Mouse (Mus musculus) G1E-ER4 (cell line): ENCODE measurements around the gene Pid1. TPM values are rescaled to one million over a fixed set of nuclear protein-coding genes. Genes with fewer than 3 reads are reported as not detected.

Experiments used
- GATA1 ChIP-seq: IDR thresholded peaks from one replicate; pipeline ENCODE4 v1.8.0; 2012; ENCODE audit warnings: low read length, inconsistent platforms
- polyA plus RNA-seq: library from polyadenylated mRNA; stranded (reverse); fragments of >175 nt; gene quantifications from 2 replicates; pipeline ENCODE4 v1.2.3, GENCODE M21; 2012

Gene Pid1
- polyA plus RNA-seq, 1 experiment = not detected

DNA sequence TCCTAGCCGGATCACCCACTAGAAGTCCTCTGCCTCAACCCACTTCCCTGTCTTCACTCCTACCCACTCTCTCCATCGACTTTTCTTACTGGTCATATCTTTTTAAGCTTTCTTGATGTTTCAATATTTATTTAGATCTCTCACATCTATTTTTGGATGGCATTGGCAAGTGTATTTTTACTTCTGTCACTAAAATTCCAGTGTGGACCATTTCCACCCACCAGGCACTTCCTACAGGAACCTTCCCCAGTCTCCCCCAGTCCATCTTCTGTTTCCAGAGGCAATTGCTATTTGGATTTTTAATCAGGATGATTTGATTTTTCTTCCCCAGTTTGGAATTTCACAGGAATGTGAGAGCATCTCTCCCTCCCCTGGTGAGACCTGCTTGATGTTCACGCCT is 2.6 kb upstream of the Pid1 start:
- TF ChIP-seq GATA1 = no peak

DNA sequence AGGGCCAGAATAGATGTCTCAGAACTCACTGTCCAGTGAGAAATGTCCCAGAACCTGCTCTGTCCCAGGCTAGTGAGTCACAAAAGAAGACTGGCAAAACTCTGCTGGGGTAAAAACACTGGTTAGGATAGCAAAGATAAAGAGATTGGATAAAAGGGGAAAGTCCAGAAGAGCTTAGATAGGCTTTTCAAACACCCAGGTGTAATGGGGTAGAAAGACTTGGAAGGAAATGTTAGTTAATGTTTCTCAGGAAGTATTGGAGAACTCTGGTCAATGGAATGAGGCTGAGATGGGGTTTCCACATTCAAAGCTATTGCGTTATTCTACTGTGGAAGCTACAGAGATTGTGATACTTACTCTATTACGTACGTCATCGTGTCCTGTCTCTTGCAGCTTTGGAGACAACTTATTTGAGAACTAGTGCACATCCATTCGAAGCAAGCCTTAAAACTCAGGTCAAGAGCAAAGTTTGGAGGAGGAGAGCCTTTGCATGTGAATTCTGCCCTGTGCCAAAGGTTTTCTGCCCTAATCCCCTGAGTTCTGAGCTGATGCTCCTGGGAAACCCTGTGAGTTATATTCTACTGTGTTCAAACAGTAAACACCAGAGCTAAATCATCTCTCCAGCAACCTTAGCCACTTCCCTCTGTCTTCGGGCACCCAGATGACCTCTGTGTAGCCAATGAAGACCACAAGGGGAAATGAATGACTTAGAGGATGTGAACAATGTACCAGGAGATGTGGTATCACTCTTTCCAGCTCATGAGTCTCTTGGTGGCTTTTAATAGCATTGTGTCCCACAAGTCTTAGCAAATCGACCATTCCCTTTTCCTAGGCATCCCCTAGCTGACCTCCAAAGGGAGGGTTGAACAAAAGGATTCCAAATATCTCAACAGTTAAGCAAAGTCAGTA is 1.0 kb downstream of the Pid1 start:
- no peak for TF ChIP-seq GATA1

DNA sequence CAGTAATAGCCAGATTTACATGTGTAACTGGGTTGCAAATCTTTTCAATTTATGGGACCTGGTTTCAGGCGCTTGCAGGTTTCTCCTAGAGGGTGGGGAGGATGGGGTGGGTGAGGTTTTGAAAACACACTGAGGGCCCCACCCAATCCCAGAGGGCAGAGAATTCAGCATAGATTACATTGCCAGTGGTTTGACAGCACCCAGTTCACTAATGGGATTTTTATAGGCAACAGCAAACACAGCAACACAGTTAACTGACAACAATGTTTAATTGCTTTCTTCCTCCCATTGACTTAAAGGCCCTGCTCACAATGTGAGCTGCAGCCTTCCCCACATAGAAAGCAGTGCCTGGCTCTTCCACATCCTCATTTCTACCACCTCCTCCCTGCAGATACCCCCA is 1.8 kb downstream of the Pid1 start:
- TF ChIP-seq GATA1 = no peak

DNA sequence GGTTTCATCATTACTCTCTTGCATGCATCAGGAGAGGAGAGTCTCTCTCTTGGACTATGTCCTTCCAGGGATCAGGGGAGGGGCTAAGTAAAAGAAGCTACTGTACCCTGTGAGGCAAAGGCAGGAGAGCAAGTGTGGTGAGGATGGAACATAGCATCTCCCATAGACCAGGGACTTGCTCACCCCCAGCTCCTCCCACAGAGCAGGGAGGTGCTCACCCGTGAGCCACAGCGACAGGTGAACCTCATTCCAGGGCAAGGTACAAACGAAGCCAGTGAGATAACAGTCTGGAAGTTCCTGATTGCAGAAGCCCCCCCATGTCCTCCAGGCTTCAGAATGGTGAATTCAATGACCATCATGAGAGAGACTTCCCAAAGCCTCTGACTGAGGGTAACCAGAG is 2.6 kb downstream of the Pid1 start:
- no peak for TF ChIP-seq GATA1

DNA sequence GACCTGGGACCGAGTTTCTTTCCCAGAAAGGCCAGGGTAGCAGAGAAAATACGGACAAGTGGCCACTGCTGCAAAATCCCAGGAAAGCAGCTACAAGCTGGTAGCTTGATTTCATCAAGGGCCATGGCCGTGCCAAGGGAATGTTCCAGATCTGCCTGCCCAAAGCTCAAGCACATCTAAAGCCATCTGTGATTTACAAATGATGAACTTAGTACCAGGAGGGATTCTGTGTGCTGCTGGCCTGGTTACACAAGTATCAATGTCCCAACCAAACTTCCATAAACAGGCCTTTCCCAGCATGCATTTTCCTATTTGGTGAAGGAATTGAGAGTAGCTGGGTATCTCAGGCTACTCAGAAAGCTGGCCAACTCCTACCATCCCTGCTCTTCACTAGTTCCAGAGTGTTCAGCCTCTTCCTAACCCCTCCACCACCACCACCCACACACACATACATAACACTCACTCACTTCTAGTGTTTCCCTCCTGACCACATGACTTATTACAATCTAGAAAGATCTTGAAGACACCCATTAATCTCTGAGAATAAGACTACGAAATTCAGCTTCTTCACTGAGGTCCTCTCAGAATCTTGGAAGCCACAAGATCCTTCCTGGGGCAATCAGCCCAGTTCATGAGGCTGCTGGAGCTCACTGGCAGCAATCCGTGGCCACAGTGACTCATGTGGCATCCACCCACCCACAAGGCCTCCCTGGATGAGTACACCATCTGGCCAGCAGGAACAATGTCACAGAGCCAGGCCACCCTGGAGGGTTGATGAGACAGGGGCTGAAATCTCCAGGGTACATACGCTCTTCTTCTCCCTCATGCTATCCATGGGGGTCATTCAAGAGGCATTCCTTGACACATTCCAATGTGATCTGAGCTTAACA is 4.1 kb downstream of the Pid1 start:
- TF ChIP-seq GATA1 = no peak

DNA sequence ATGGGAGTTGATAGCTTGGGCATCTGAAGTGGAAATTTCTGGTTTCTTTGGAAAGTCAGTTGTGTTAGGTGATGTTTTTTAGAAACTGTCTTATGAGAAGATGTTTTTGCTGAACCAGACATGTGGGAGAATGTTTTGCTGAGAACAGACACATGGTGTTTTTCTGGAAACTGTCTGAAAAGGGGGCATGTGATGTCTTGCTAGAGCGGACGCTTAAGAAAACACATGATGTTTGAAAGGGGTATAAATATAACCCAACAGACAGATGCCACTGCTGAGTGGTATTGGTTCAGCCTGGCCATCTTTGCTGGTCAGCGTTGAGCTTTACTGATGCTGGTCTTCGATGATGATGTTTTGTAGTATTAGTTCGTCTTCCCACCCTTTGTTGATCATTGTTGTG is 6.8 kb downstream of the Pid1 start:
- TF ChIP-seq GATA1 = no peak

DNA sequence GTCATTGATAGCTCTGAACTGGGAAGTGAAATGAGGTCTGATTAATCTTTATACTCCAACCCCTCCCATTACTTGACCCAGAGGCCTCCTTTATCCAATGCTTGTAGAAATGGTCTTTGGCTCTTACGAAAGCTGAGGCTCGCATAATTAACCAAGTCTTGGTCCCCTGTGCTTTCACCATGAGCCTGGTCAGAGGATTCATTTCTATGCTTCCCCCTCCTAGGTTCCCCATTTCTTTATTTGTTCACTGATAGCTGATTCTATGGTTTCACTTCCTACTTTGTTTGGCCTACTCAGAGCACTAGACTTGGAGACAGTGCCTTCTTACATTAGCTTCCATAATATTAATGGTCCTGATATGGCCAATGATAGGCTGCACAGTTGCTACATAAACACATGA is 13.7 kb downstream of the Pid1 start:
- no peak for TF ChIP-seq GATA1

DNA sequence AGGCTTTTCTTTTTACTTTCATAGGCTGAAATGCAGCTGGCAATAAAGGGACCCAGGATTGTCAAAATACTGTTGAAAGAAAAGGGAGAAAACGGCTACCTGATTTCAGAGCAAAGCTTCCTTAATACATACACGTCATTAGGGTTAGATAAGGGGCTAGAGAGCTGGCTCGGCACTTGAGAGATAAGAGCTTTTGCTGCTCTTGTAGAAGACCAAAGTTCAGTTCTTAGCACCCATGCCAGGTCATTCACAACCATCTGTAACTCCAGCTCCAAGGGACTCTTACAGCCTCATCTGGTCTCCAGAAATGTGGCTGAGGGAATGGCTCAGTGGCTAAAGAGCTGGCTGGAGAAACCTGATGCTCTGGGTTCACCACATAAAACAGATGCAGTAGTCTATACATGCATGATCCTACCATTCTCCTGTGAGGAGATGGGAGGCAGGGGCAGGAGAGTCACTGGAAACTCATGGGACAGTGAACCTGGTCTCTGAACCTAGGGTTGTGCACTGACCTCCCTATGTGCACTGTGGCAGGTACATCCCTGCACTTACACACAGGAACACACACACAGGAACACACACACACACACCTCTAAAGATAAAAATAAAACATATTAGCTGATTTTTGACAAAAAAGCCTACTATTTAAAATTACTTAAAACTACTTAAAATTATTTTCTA is 16.0 kb downstream of the Pid1 start:
- no peak for TF ChIP-seq GATA1

DNA sequence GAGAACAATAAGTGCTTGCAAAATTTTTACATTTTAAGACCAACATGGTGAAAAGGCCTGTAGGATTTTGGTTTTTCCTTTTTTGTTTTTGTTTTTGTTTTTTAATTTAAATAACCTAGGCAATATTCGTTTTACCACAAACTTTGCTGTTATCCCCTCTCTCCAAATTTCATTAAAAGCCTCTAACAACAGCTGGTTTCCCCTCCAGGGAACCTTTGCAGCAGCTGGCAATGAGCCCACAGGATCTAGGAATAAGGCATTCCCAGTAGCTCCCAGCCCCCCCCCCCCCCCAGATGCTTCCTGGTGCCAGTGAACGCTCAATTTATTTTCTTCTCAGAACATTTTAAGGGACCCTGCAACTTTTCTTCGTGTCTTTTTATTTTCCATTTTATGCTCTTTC is 38.7 kb downstream of the Pid1 start:
- TF ChIP-seq GATA1 = no peak

DNA sequence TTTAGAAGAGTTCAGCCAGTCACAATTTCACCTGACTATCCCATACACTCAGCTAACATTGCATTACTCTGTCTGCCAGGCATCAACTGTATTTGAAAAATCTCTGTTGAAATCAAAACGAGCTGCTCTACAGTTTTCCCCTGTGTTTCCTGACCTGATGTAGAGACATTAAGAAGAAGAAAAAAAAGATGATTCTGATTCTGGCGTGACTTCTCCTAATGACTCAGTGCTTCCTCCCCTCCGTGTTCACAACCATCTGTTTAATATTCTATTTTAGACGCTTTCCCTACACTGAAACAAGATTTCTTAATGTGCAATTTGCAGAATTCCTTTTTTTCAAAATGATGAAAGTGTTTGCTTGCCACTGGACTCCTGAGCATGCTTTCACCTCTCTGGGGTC is 42.7 kb downstream of the Pid1 start:
- TF ChIP-seq GATA1 = no peak

DNA sequence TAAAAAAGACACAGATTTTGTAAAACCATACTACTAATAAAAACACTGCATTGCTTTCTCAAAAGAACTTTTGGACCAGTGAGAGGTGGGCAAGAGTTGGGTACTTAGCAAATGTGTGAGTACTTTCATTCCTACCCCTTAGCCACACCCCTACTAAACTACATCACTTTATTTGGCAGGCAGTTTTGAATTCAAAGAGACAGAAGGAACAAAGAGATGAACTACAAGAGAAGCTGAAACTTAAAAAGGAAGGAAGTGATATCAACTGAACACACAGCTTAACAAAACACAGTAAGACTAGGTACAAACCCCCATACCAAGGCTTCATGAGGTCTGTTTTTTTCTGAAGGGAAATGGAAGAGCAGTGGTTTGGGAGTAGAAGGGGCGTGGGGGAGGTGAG is 45.4 kb downstream of the Pid1 start:
- TF ChIP-seq GATA1 = no peak

DNA sequence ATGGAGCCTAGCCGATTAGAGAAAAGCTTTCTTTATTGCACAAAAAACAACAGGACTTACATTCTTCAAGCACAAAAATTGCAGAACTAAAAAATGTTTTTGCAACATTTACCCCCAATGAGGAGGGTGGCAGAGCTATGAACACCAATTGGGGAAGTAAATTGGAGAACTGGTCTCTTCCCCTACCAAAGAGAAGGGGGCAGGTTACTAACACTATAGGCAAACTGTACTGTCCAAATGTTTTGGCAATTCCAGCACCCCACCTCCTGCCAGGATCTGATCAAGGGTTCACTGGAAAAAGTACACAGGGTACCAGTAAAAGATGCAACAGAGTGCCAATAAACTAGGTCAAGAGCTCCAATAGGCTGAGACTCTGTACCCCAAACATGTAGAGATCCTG is 46.2 kb downstream of the Pid1 start:
- TF ChIP-seq GATA1 = no peak

DNA sequence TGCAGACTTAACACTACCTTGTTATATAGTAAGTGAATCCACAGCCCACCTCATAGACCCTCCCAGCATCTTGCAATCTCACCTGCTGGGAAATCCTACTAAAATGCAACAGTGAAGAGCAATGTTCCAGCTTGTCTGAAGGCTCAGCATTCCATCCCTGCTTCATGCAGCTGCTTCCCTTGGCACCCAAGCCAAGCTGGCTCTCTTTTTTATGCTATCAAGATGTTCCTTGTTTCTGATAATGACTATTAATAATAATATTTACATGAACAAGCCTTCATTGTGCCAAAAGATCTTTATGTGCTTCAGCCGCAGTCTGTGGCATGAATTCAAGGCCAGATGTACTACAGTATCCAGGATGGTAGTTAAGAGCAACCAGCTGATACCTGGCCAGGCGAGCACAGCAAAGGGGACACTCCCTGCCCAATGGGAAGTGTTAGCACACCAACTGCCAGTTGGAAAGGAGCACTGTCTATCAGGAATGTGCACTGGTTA is 54.0 kb downstream of the Pid1 start:
- TF ChIP-seq GATA1 = no peak

DNA sequence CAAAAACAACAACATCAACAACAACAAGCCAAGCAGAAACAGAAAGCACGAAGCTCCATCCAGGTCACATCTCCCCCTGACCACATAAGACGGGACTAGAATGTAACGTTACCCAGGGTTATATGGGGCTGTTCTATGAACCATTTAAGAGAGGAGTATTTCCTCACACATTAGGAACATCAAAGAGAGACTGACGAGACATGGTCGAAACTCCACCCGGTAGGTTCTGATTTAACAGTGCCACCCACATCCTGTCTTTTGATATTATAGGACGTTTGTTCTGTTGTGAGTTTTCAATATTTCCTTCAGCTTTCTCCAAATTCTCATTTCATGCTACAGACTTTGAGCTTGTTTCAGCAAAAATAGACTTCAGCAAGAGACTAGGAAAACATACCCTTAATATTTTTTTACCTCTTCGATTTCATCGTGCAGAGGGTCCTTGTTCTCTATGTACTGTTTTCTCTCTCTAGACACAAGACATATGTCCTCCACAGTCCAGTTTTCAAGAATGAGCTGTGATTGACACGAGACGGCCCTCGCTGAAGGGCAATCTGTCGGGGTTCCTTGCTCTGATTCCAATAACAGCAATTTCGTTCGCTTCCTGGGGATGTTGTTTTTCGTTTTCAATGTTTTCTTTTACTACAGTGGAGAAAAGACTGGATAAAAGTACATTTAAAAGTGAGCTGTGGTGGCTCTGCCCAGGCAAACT is 58.1 kb downstream of the Pid1 start:
- TF ChIP-seq GATA1 = no peak

DNA sequence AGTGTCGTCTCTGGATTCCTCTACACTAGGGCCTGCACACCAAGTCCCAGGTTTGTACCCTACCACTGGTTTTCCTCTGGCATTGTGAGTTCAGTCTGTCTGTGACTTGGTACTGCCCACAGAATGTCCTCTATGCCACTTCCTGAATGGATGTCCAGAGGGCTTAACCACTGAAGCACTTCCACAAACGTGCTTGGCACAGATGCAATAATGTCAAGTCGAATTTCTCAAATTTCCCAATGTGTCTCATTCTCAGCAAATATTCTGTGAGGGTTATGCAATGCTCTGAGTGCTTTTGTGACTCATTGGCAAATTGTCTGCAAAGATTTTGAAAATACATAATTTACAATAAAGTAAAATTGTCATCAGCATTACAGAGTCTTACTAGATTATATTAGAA is 61.2 kb downstream of the Pid1 start:
- no peak for TF ChIP-seq GATA1

DNA sequence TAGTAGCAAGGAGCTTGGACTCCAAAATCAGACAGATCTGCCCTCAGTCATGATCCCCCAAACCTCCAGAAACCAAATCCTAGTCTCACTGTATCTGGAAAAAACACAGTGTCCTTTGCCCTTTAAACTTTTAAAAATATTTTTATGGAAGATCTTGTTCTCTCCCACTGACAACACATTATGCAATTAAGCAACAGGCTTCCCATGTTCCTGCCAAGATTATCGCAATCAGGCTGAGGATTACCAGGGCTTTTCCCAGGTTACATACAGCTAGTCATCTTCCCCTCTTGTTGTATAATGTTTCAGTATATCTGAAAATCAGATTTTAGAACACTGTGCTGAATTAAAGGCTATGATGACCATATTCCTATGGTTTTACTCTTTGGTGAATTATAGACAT is 64.3 kb downstream of the Pid1 start:
- TF ChIP-seq GATA1 = no peak
